Mouse (Mus musculus) liver, embryonic 13.5 days (tissue): ENCODE results near the gene Prss53. TPM values are rescaled to one million over a fixed set of nuclear protein-coding genes. Genes with fewer than 3 reads are reported as not detected.
A peak's percentile ranks its signal among the peaks of the same experiment; 100 is the strongest.
"Not testable (repeated sequence)": the region's sequence is repeated elsewhere in the genome, so short reads cannot be mapped to it uniquely, and the experiment has no call there.

Experiments
- ATAC-seq: fragments of 200-750 bp; cut with Nextera tagmentation; 2 replicates; pipeline ENCODE4 v1.8.0; 2017; ENCODE audit warnings: low read depth, mild to moderate bottlenecking, moderate number of reproducible peaks, moderate library complexity
- DNase-seq: peaks from one replicate; pipeline ENCODE4 v3.0.0; 2022
- H3K27ac ChIP-seq: fragments of 300-500 bp; sonication (generic); 2 replicates; pipeline ENCODE4 v1.5.1; 2015; ENCODE audit warnings: moderate library complexity, mild to moderate bottlenecking, inconsistent platforms
- H3K27me3 ChIP-seq: fragments of 300-500 bp; sonication (generic); 2 replicates; pipeline ENCODE4 v1.6.1; 2015; ENCODE audit warnings: mild to moderate bottlenecking, inconsistent platforms
- H3K36me3 ChIP-seq: fragments of 300-500 bp; sonication (generic); 2 replicates; pipeline ENCODE4 v1.6.1; 2015; ENCODE audit warnings: mild to moderate bottlenecking, inconsistent platforms
- H3K4me1 ChIP-seq: fragments of 300-500 bp; sonication (generic); replicated peaks from 2 replicates; pipeline ENCODE4 v1.6.1; 2015; ENCODE audit warnings: inconsistent platforms
- H3K4me2 ChIP-seq: fragments of 300-500 bp; sonication (generic); 2 replicates; pipeline ENCODE4 v1.6.1; 2015; ENCODE audit warnings: inconsistent platforms, mild to moderate bottlenecking, moderate library complexity
- H3K4me3 ChIP-seq: fragments of 300-500 bp; sonication (generic); replicated peaks from 2 replicates; pipeline ENCODE4 v1.5.1; 2015; ENCODE audit warnings: mild to moderate bottlenecking, inconsistent platforms
- H3K9ac ChIP-seq: fragments of 300-500 bp; sonication (generic); 2 replicates; pipeline ENCODE4 v1.6.1; 2015; ENCODE audit warnings: mild to moderate bottlenecking, inconsistent platforms
- H3K9me3 ChIP-seq: fragments of 300-500 bp; sonication (generic); replicated peaks from 2 replicates; pipeline ENCODE4 v1.6.1; 2016; ENCODE audit warnings: inconsistent platforms
- WGBS: fragments of 180-500 bp; shearing (Covaris S2); methylation state at CpG from one replicate; pipeline ENCODE4 v1.1.7; 2015; ENCODE audit not compliant: insufficient replicate concordance; 5-methylcytosine and 5-hydroxymethylcytosine counted together
- polyA plus RNA-seq: library from polyadenylated mRNA; unstranded; fragments of >200 nt; fragmentation: Nextera tagmentation; extraction: Ambion mirVana; gene quantifications from 2 replicates; pipeline ENCODE4 v1.2.1, GENCODE M21; 2015

The Prss53 gene
- polyA plus RNA-seq, 1 experiment from 2014 or later = 0.24 TPM

DNA sequence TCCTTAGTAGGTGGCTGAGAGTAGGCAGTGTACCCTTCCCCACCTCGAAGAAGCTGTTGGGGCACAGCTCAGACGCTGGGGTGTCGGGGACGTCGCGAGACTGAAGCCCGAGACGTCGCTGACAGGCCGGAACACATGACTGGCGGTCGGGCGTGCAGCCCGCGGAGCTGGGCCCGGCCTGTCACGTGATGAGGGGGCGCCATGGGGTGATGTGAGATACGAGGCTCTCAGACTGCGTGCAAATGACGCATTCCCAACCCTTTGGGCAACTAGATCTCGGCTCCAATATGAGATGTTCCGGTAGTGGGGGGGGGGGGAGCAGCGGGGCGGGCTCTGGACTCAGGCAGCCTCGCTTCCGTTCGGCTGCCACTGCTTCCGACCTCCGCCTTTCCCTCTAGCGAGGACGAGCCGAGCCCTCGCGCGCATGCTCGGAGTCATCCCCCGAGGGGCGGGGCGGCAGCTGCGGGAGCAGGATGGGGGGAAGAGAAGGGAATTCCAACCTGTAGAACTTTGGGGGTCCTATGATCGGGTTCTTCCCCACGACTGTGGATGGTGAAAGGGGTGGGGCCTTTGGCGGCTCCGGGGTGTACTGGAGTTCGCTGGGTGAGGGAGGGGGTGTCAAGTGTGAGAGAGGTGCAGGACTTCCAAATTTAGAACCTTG, 49.3 kb downstream of the Prss53 start:
- Histone ChIP-seq H3K27ac (peak overlapping the region; percentile 92), H3K27me3 (no peaks in the 10 kb centered on the region), H3K9me3 (no peaks in the 10 kb centered on the region), H3K36me3 (peaks cover 27% of the 10 kb centered on the region), H3K9ac (peak overlapping the region; percentile 85), H3K4me3 (peak overlapping the region; percentile 79), H3K4me2 (peak overlapping the region; percentile 100), H3K4me1 (peaks cover 20% of the 10 kb centered on the region)
- DNase-seq (peak; percentile 85), ATAC-seq (peak; percentile 86)
- WGBS = under 1% methylated on average over 46 of the region's 46 CpGs

DNA sequence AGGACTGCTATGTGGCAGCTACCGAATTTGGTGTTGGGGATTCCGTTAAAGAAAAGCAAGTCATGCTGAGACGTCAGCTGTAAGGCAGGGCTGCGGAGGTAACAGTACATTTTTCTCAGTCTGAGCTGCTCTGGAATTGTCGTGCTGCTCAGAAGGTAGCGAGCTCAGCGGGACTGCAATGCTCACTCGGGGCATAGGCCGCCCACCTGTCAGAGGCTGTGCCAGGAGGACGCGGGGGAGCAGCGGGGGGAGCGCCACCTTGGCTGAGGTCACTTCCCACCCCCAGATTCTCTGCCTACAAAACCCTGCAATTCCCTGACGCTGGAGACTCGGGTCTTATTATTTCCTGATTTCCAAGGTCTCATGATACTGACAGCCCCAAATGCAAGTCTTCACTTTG, 49.9 kb downstream of the Prss53 start:
- DNase-seq = peak; percentile 30
- 5% methylated on average over 15 of the region's 15 CpGs for WGBS

DNA sequence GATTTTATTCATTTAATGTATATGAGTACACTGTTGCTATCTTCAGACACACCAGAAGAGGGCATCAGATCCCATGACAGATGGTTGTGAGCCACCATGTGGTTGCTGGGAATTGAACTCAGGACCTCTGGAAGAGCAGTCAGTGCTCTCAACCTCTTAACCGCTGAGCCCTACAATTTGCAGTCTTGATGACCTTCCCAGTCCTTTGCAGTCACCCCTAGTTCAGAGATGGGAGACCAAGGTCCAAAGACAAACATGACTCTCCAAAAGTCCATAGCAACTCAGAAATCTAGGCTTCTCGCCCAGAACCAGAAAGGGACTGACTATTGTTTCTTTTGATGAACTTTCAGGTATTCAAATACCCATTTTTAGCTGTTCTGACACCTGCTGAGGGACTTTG, 50.7 kb downstream of the Prss53 start:
- not testable (repeated sequence) for H3K27ac ChIP-seq, ATAC-seq

More for the DNA sequence above, 49.9 kb downstream of the Prss53 start:
- Histone ChIP-seq H3K36me3 (peaks cover 21% of the 10 kb centered on the region), H3K4me2 (peak overlapping the region; percentile 100), H3K4me1 (peaks cover 20% of the 10 kb centered on the region), H3K9me3 (no peaks in the 10 kb centered on the region), H3K4me3 (peak overlapping the region; percentile 79), H3K9ac (peak overlapping the region; percentile 85), H3K27ac (peak overlapping the region; percentile 92), H3K27me3 (no peaks in the 10 kb centered on the region)
- peak; percentile 6 for ATAC-seq

DNA sequence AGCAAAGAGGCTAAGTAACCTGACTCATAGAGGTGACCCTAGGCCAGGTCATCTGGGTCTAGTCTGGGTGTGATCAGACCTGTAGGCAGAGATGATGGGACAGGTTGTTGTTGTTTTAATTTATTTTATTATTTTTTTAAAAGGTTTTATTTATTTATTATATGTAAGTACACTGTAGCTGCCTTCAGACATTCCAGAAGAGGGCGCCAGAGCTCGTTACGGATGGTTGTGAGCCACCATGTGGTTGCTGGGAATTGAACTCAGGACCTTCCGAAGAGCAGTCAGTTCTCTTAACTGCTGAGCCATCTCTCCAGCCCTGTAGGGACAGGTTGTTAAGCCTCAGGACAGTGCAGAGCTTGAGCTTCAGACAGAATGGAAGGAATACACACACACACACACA, 52.9 kb downstream of the Prss53 start:
- peaks cover 17% of the 10 kb centered on the region for H3K4me1 ChIP-seq
- H3K4me2 ChIP-seq, H3K4me3 ChIP-seq, H3K36me3 ChIP-seq, H3K9ac ChIP-seq, ATAC-seq, H3K27ac ChIP-seq, DNase-seq, H3K27me3 ChIP-seq, H3K9me3 ChIP-seq: not testable (repeated sequence)
- 85% methylated on average over 4 of the region's 4 CpGs for WGBS

More for the DNA sequence above, 50.7 kb downstream of the Prss53 start:
- not testable (repeated sequence) for H3K4me2 ChIP-seq, H3K9ac ChIP-seq, H3K27me3 ChIP-seq, H3K9me3 ChIP-seq, H3K4me3 ChIP-seq, DNase-seq
- peaks cover 16% of the 10 kb centered on the region for H3K36me3 ChIP-seq
- peaks cover 20% of the 10 kb centered on the region for H3K4me1 ChIP-seq
- 77% methylated on average over 2 of the region's 2 CpGs for WGBS

DNA sequence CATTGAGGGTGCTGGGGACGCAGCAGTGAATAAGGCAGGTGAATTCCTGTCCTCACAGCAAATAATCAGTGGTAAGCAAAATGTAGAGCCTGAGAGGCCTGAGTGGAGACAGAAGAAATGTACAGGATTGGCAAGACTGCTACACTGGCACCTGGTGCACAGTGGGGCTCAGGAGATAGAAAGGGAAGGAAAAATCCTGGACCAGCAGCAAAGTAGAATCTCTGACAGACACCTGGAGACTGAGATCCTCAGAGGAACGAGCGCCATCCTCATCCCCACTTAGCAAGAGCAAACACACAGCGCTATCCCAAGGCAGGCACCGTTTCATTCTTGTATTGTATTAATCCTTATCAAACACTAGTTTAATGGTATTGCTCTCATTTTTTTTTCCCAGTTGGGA, 53.3 kb downstream of the Prss53 start:
- no peak overlapping the region for H3K4me2 ChIP-seq
- H3K9ac ChIP-seq = no peak overlapping the region
- no peak overlapping the region for H3K4me3 ChIP-seq
- H3K9me3 ChIP-seq = no peaks in the 10 kb centered on the region
- WGBS = 88% methylated on average over 5 of the region's 5 CpGs
- no peak overlapping the region for H3K27ac ChIP-seq
- DNase-seq = no peak
- no peaks in the 10 kb centered on the region for H3K36me3 ChIP-seq
- no peak for ATAC-seq
- no peaks in the 10 kb centered on the region for H3K27me3 ChIP-seq
- peaks cover 13% of the 10 kb centered on the region for H3K4me1 ChIP-seq

Other genes starting within 250 kb of the Prss53 start
- 26.9 and 28.9 TPM in 2 replicates for gene Bcl7c, start 182.0 kb downstream of the Prss53 start, polyA plus RNA-seq
- 1.8 and 2.2 TPM in 2 replicates for gene Ctf1, start 178.2 kb downstream of the Prss53 start, polyA plus RNA-seq
- 0.07 and 0.16 TPM in 2 replicates for gene Ctf2, start 158.8 kb downstream of the Prss53 start, polyA plus RNA-seq
- 3.1 and 3.3 TPM in 2 replicates for gene Fbxl19, start 146.4 kb downstream of the Prss53 start, polyA plus RNA-seq
- gene Orai3, start 121.2 kb downstream of the Prss53 start, polyA plus RNA-seq = 11.2 and 11.4 TPM in 2 replicates
- gene Setd1a, start 114.3 kb downstream of the Prss53 start, polyA plus RNA-seq = 8.4 and 9.0 TPM in 2 replicates
- gene Gm49388, start 105.4 kb downstream of the Prss53 start, polyA plus RNA-seq = not detected in 2 replicates
- gene Hsd3b7, start 90.4 kb downstream of the Prss53 start, polyA plus RNA-seq = 37.8 and 39.3 TPM in 2 replicates
- 17.4 and 17.5 TPM in 2 replicates for gene Stx4a, start 66.7 kb downstream of the Prss53 start, polyA plus RNA-seq
- gene Stx1b, start 66.4 kb downstream of the Prss53 start, polyA plus RNA-seq = 0.22 and 0.41 TPM in 2 replicates
- 3.7 and 5.0 TPM in 2 replicates for gene Zfp646, start 14.7 kb downstream of the Prss53 start, polyA plus RNA-seq
- gene Zfp668, start 14.1 kb downstream of the Prss53 start, polyA plus RNA-seq = 7.3 and 7.6 TPM in 2 replicates
- not detected in 2 replicates for gene Gm21974, start 4.5 kb upstream of the Prss53 start, polyA plus RNA-seq
- 86.9 and 89.1 TPM in 2 replicates for gene Vkorc1, start 4.6 kb upstream of the Prss53 start, polyA plus RNA-seq
- gene Bckdk, start 13.1 kb upstream of the Prss53 start, polyA plus RNA-seq = 64.4 and 70.0 TPM in 2 replicates
- 20.5 and 22.7 TPM in 2 replicates for gene Kat8, start 21.5 kb upstream of the Prss53 start, polyA plus RNA-seq
- gene Prss8, start 39.1 kb upstream of the Prss53 start, polyA plus RNA-seq = 5.8 and 6.4 TPM in 2 replicates
- gene Prss36, start 55.8 kb upstream of the Prss53 start, polyA plus RNA-seq = 4.0 and 4.1 TPM in 2 replicates
- gene Fus, start 76.5 kb upstream of the Prss53 start, polyA plus RNA-seq = 160 and 170 TPM in 2 replicates
- 23.7 and 31.2 TPM in 2 replicates for gene Pycard, start 102.9 kb upstream of the Prss53 start, polyA plus RNA-seq
- not detected in 2 replicates for gene Trim72, start 113.0 kb upstream of the Prss53 start, polyA plus RNA-seq
- gene Itgam, start 171.7 kb upstream of the Prss53 start, polyA plus RNA-seq = 1.8 TPM in 2 replicates
- gene Gm49368, start 171.7 kb upstream of the Prss53 start, polyA plus RNA-seq = not detected in 2 replicates
- gene Itgax, start 238.6 kb upstream of the Prss53 start, polyA plus RNA-seq = 0.09 and 0.12 TPM in 2 replicates